Comparison of ENCODE assay signal across 9 mouse cellular contexts in genomic region chr1:152678451-152678850, GRCm38 (mm10).
DNase-seq lines count a peak whose midpoint lies in the region; ATAC-seq lines count a peak whose summit lies in the region.
"Had no signal": no experiment of that assay in that cellular context is flagged by ENCODE, and none has a peak within 500 bp of the region (broad histone marks: within the 10 kb centered on the region; RNA-seq: fewer than 3 reads in every experiment).

No protein-coding gene starts in this region.

- H3K27ac ChIP-seq in heart, embryonic 10.5 days: 0 out of 2 replicates have a peak overlapping the region, but pooled peaks have one; percentile 47
- H3K27ac ChIP-seq in heart, embryonic 12.5 days (ENCODE audit: poor library complexity, severe bottlenecking): no peak overlapping the region
- H3K27ac ChIP-seq in midbrain, embryonic 13.5 days: no peak overlapping the region
- H3K27ac ChIP-seq: hindbrain, embryonic 15.5 days had no signal

- no peak overlapping the region for H3K4me2 ChIP-seq in heart, embryonic 12.5 days
- no peak overlapping the region for H3K4me2 ChIP-seq in midbrain, embryonic 13.5 days (replicated peaks)
- H3K4me2 ChIP-seq: hindbrain, embryonic 15.5 days had no signal

- ATAC-seq in heart, embryonic 12.5 days (ENCODE audit: insufficient number of reproducible peaks, low FRiP score): no peak; the same call in 1 of the 2 replicates
- ATAC-seq in midbrain, embryonic 13.5 days: no peak
- no peak for ATAC-seq in inflammation-experienced regulatory T-cells, adult 6 months

- 45% methylated on average over 5 of the region's 5 CpGs for WGBS in heart, embryonic 10.5 days
- WGBS in heart, embryonic 12.5 days: 49% methylated on average over 5 of the region's 5 CpGs
- WGBS in midbrain, embryonic 13.5 days: 46% methylated on average over 5 of the region's 5 CpGs

- H3K4me1 ChIP-seq in heart, embryonic 10.5 days: peaks cover 52% of the 10 kb centered on the region
- peaks cover 44% of the 10 kb centered on the region for H3K4me1 ChIP-seq in heart, embryonic 12.5 days (replicated peaks)
- no peaks in the 10 kb centered on the region for H3K4me1 ChIP-seq in midbrain, embryonic 13.5 days (replicated peaks)

- no peak for DNase-seq in heart, embryonic 10.5 days (ENCODE audit: low spot score)
- peak; percentile 5 for DNase-seq in T-cell, adult 2 months (ENCODE audit: low spot score)
- DNase-seq in kidney, postnatal 10 days: peak; percentile 79
- peak; percentile 45 to 82 for DNase-seq in spleen, postnatal 4 days (ENCODE audit: low spot score in 2 of 2)
- DNase-seq in layer of hippocampus, adult 9-10 months (ENCODE audit: low spot score): no peak

- H3K4me3 ChIP-seq in heart, embryonic 10.5 days: no peak overlapping the region
- H3K4me3 ChIP-seq in heart, embryonic 12.5 days: no peak overlapping the region
- no peak overlapping the region for H3K4me3 ChIP-seq in midbrain, embryonic 13.5 days (replicated peaks)
- H3K4me3 ChIP-seq: hindbrain, embryonic 15.5 days had no signal

- H3K9me3 ChIP-seq in heart, embryonic 10.5 days: no peaks in the 10 kb centered on the region
- no peaks in the 10 kb centered on the region for H3K9me3 ChIP-seq in heart, embryonic 12.5 days (replicated peaks)
- no peaks in the 10 kb centered on the region for H3K9me3 ChIP-seq in midbrain, embryonic 13.5 days
- H3K9me3 ChIP-seq: hindbrain, embryonic 15.5 days had no signal

- no peak overlapping the region for H3K9ac ChIP-seq in heart, embryonic 12.5 days
- H3K9ac ChIP-seq in midbrain, embryonic 13.5 days (replicated peaks): no peak overlapping the region
- H3K9ac ChIP-seq: hindbrain, embryonic 15.5 days had no signal

- H3K27me3 ChIP-seq in heart, embryonic 10.5 days (ENCODE audit: insufficient read depth, poor library complexity, severe bottlenecking): no peaks in the 10 kb centered on the region
- H3K27me3 ChIP-seq in heart, embryonic 12.5 days (replicated peaks): no peaks in the 10 kb centered on the region
- no peaks in the 10 kb centered on the region for H3K27me3 ChIP-seq in midbrain, embryonic 13.5 days
- H3K27me3 ChIP-seq: hindbrain, embryonic 15.5 days had no signal

- H3K36me3 ChIP-seq in heart, embryonic 10.5 days: peaks cover 5% of the 10 kb centered on the region; the same call in 1 of the 2 replicates
- no peaks in the 10 kb centered on the region for H3K36me3 ChIP-seq in heart, embryonic 12.5 days
- no peaks in the 10 kb centered on the region for H3K36me3 ChIP-seq in midbrain, embryonic 13.5 days
- H3K36me3 ChIP-seq: hindbrain, embryonic 15.5 days had no signal

Comparison
In these comparisons a context has a peak if more than half of its experiments do, and no peak if none do; other contexts are left out.
1. DNase-seq: peak in T-cell, adult 2 months (single experiment), kidney, postnatal 10 days (single experiment) and spleen, postnatal 4 days (2 of 2); none in heart, embryonic 10.5 days (single experiment) and layer of hippocampus, adult 9-10 months (single experiment).